In genomic region chr3:152761661-152762060, GRCm38 (mm10) we compare ENCODE assay signal across 11 mouse cellular contexts. TPM values are rescaled to one million over a fixed set of nuclear protein-coding genes. Genes with fewer than 3 reads are reported as not detected.
DNase-seq lines count a peak whose midpoint lies in the region; ATAC-seq lines count a peak whose summit lies in the region.
"Had no signal": no experiment of that assay in that cellular context is flagged by ENCODE, and none has a peak within 500 bp of the region (broad histone marks: within the 10 kb centered on the region; RNA-seq: fewer than 3 reads in every experiment).

No protein-coding gene starts in this region.

- peak; percentile 25 for ATAC-seq in CD4-positive, CD25-positive, alpha-beta regulatory T cell, adult 4 months
- ATAC-seq: forebrain, embryonic 14.5 days; hindbrain, embryonic 16.5 days had no signal

- peak; percentile 38 for DNase-seq in layer of hippocampus, adult 11-12 months (ENCODE audit: low spot score)
- DNase-seq in layer of hippocampus, postnatal 25 days (ENCODE audit: extremely low spot score in 1 of 2, low spot score in 1 of 2) = no peak
- DNase-seq in induced T-regulatory cell, adult 2 months (ENCODE audit: low read depth) = peak; percentile 49
- DNase-seq in lung, postnatal 4 days = peak; percentile 48 to 59
- DNase-seq in gastrocnemius, postnatal 36 days = no peak
- no peak for DNase-seq in left cerebral cortex, postnatal 36 days (ENCODE audit: low spot score in 2 of 2)
- no peak for DNase-seq in gastrocnemius, postnatal 10 days
- DNase-seq: cerebellum, adult 9-11 months had no signal

- intact Hi-C loops in gastrocnemius, postnatal 36 days (cut with DNase I) = no loop called here
- intact Hi-C loops in left cerebral cortex, postnatal 36 days (cut with DNase I) = no loop called here

RNA-seq across cellular contexts. Expression of gene Pigk, which starts 47.8 kb away (rescaled TPM):
- 10 to 100 TPM; 45.1 to 47.1 TPM for total RNA-seq in layer of hippocampus, postnatal 25 days (2021)
- polyA plus RNA-seq in CD4-positive, CD25-positive, alpha-beta regulatory T cell, adult 4 months (2017; shearing (Covaris generic)) = 10 to 100 TPM; 51.1 to 60.6 TPM
- total RNA-seq in gastrocnemius, postnatal 36 days (2021) = 10 to 100 TPM; 16.4 to 18.6 TPM
- 10 to 100 TPM; 49.5 to 52.9 TPM for total RNA-seq in left cerebral cortex, postnatal 36 days (2021)
- total RNA-seq in gastrocnemius, postnatal 10 days (2021) = 10 to 100 TPM; 26.8 to 27.9 TPM

Comparison
In these comparisons a context has a peak if more than half of its experiments do, and no peak if none do; other contexts are left out.
1. DNase-seq: peak in layer of hippocampus, adult 11-12 months (single experiment), induced T-regulatory cell, adult 2 months (single experiment) and lung, postnatal 4 days (2 of 2); none in layer of hippocampus, postnatal 25 days (0 of 2), gastrocnemius, postnatal 36 days (0 of 2), left cerebral cortex, postnatal 36 days (0 of 2) and gastrocnemius, postnatal 10 days (single experiment).